9 mouse cellular contexts compared by ENCODE assay signal in the genomic region with DNA sequence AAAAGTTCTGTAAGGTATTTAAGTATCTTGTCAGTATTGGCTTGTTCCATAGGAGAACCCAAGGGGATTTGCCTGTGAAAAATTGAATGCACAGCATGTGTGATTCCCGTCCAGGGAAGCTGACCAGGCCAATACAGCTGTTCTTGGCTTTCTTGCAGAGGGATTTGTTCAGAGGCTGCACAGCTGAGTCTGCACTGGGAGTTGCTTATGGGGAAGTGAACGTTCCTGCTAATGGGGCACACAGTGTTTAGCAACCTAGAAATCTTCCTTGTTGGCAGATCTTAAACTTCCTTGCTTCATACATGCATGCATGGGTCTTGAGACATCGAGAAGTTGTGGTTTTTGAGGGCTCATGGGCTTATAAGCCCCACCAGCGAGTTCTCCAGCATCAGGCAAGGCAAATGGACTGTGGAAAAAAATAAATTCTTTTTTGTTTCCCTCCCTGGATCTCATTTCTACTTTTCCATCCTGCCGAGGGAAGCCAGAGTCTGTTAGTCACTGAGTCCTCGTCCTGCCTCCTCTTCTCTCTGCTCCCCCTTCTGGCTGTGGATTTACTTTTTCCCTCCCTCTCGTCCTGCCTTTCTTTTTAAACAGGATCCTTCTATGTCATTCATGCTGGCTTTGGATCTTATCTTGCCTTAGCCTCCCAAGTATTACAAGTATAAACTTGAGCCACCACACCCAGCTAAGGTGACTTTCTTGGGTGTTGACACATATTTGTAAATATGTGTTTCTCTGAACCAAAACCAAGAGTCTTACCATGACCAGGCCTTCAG. TPM values are rescaled to one million over a fixed set of nuclear protein-coding genes. Genes with fewer than 3 reads are reported as not detected.
A peak's percentile ranks its signal among the peaks of the same experiment; 100 is the strongest.
DNase-seq lines count a peak whose midpoint lies in the region; ATAC-seq and TF ChIP-seq lines count a peak whose summit lies in the region.
"Had no signal": no experiment of that assay in that cellular context is flagged by ENCODE, and none has a peak within 500 bp of the region (broad histone marks: within the 10 kb centered on the region; RNA-seq: fewer than 3 reads in every experiment).

No protein-coding gene starts in this region.

- TF ChIP-seq POLR2A in bone marrow, adult 2 months (IDR thresholded peaks at IDR 0.05; ENCODE audit: borderline replicate concordance, control insufficient read depth, low read depth, low read length) = no peak

- no peak for DNase-seq in layer of hippocampus, adult 2 months (ENCODE audit: low spot score in 2 of 2)
- DNase-seq in layer of hippocampus, postnatal 10 days (ENCODE audit: low spot score in 2 of 2) = no peak
- DNase-seq in thymus, postnatal 10 days (ENCODE audit: low spot score in 2 of 2) = no peak
- DNase-seq in thymus, postnatal 25 days = no peak

- peak; percentile 99 for ATAC-seq in granulocyte monocyte progenitor cell, adult 5-6 weeks (replicated peaks; ENCODE audit: poor library complexity, severe bottlenecking)
- peak; percentile 92 for ATAC-seq in megakaryocyte progenitor cell, adult 5-6 weeks (replicated peaks; ENCODE audit: poor library complexity)
- ATAC-seq in midbrain, embryonic 16.5 days = no peak

- H3K36me3 ChIP-seq in midbrain, embryonic 16.5 days (ENCODE audit: control insufficient read depth, insufficient read depth, low read length) = no peaks in the 10 kb centered on the region

- H3K9ac ChIP-seq in midbrain, embryonic 16.5 days (ENCODE audit: low read depth, low read length) = no peak overlapping the region

- peak overlapping the region; percentile 70 for H3K27ac ChIP-seq in layer of hippocampus, adult 2 months
- H3K27ac ChIP-seq in bone marrow, adult 2 months (ENCODE audit: control insufficient read depth, insufficient read depth, low read depth, low read length, poor library complexity) = peak overlapping the region; percentile 62; the same call in 1 of the 2 replicates
- H3K27ac ChIP-seq in midbrain, embryonic 16.5 days (ENCODE audit: low read length) = no peak overlapping the region

- H3K27me3 ChIP-seq in midbrain, embryonic 16.5 days (ENCODE audit: control insufficient read depth, insufficient read depth, low read depth, low read length) = no peaks in the 10 kb centered on the region

- no peaks in the 10 kb centered on the region for H3K4me1 ChIP-seq in bone marrow, adult 2 months (ENCODE audit: control insufficient read depth, insufficient read depth, low read length)
- H3K4me1 ChIP-seq in midbrain, embryonic 16.5 days (ENCODE audit: control insufficient read depth, insufficient read depth, low read length) = 0 out of 2 replicates have a peak, but pooled peaks cover 2% of the 10 kb centered on the region

- no peak overlapping the region for H3K4me2 ChIP-seq in midbrain, embryonic 16.5 days (ENCODE audit: low read length)

- TF ChIP-seq CTCF in layer of hippocampus, adult 2 months (conservative IDR thresholded peaks at IDR 0.05) = peak; percentile 57
- TF ChIP-seq CTCF in bone marrow, adult 2 months (IDR thresholded peaks at IDR 0.05; ENCODE audit: control insufficient read depth, insufficient read depth, low read length) = no peak

- WGBS in bone marrow, adult 2 months = 13% methylated on average over 7 of the region's 7 CpGs
- 39% methylated on average over 7 of the region's 7 CpGs for WGBS in midbrain, embryonic 16.5 days

- no peak overlapping the region for H3K4me3 ChIP-seq in layer of hippocampus, adult 2 months
- H3K4me3 ChIP-seq in bone marrow, adult 2 months (replicated peaks; ENCODE audit: control insufficient read depth, low read depth, low read length) = no peak overlapping the region
- H3K4me3 ChIP-seq in midbrain, embryonic 16.5 days (ENCODE audit: low read depth, low read length) = no peak overlapping the region
- H3K4me3 ChIP-seq: erythroblast, embryonic 14.5 days had no signal

- no peaks in the 10 kb centered on the region for H3K9me3 ChIP-seq in midbrain, embryonic 16.5 days (replicated peaks; ENCODE audit: control insufficient read depth, low read length, poor library complexity, severe bottlenecking)

RNA-seq across cellular contexts. Expression of gene Toe1, which starts 19.3 kb away (rescaled TPM):
- total RNA-seq in layer of hippocampus, adult 2 months (2021) = 10 to 100 TPM; 14.0 to 16.2 TPM
- total RNA-seq in layer of hippocampus, postnatal 10 days (2021) = 10 to 100 TPM; 14.9 to 15.3 TPM
- 8.8 and 11.9 TPM in 2 replicates for polyA plus RNA-seq in bone marrow, adult 2 months (2011; ENCODE audit: insufficient read depth, insufficient read length, low replicate concordance, missing spikeins)
- 23.3 and 24.4 TPM in 2 replicates for total RNA-seq in granulocyte monocyte progenitor cell, adult 5-6 weeks (2014; fragmentation: Nextera tagmentation)
- total RNA-seq in granulocyte monocyte progenitor cell, adult 5-6 weeks (2017) = 39.7 and 58.6 TPM in 2 replicates
- 17.4 and 18.2 TPM in 2 replicates for total RNA-seq in megakaryocyte progenitor cell, adult 5-6 weeks (2015)
- total RNA-seq in megakaryocyte progenitor cell, adult 5-6 weeks (2017) = 33.9 and 42.0 TPM in 2 replicates
- 32.5 and 34.5 TPM in 2 replicates for polyA plus RNA-seq in midbrain, embryonic 16.5 days (2015; fragmentation: Nextera tagmentation; extraction: Ambion mirVana)

RNA-seq across cellular contexts. Expression of gene Mutyh, which starts 19.4 kb away (rescaled TPM):
- 1 to 10 TPM; 3.1 to 3.2 TPM for total RNA-seq in layer of hippocampus, adult 2 months (2021)
- total RNA-seq in layer of hippocampus, postnatal 10 days (2021) = 1 to 10 TPM; 2.1 to 2.9 TPM
- 3.2 and 25.9 TPM in 2 replicates for polyA plus RNA-seq in bone marrow, adult 2 months (2011; ENCODE audit: insufficient read depth, insufficient read length, low replicate concordance, missing spikeins)
- total RNA-seq in granulocyte monocyte progenitor cell, adult 5-6 weeks (2014; fragmentation: Nextera tagmentation) = 13.0 and 17.2 TPM in 2 replicates
- 4.5 and 5.8 TPM in 2 replicates for total RNA-seq in granulocyte monocyte progenitor cell, adult 5-6 weeks (2017)
- 10.7 and 13.3 TPM in 2 replicates for total RNA-seq in megakaryocyte progenitor cell, adult 5-6 weeks (2015)
- total RNA-seq in megakaryocyte progenitor cell, adult 5-6 weeks (2017) = 5.2 and 8.4 TPM in 2 replicates
- polyA plus RNA-seq in midbrain, embryonic 16.5 days (2015; fragmentation: Nextera tagmentation; extraction: Ambion mirVana) = 7.2 and 7.6 TPM in 2 replicates
- polyA plus RNA-seq: erythroblast, embryonic 14.5 days had no signal

RNA-seq across cellular contexts. Expression of gene Hpdl, which starts 33.3 kb away (rescaled TPM):
- 1 to 10 TPM; 6.4 to 6.9 TPM for total RNA-seq in layer of hippocampus, adult 2 months (2021)
- 1 to 10 TPM; 1.1 TPM for total RNA-seq in layer of hippocampus, postnatal 10 days (2021)
- not detected in 2 replicates for polyA plus RNA-seq in bone marrow, adult 2 months (2011; ENCODE audit: insufficient read depth, insufficient read length, low replicate concordance, missing spikeins)
- total RNA-seq in granulocyte monocyte progenitor cell, adult 5-6 weeks (2014; fragmentation: Nextera tagmentation) = not detected in 2 replicates
- total RNA-seq in granulocyte monocyte progenitor cell, adult 5-6 weeks (2017) = 0.62 and 0.78 TPM in 2 replicates
- total RNA-seq in megakaryocyte progenitor cell, adult 5-6 weeks (2015) = 0.10 TPM in 1 of 2 replicates, not detected in the other
- total RNA-seq in megakaryocyte progenitor cell, adult 5-6 weeks (2017) = 0.27 TPM in 1 of 2 replicates, not detected in the other
- polyA plus RNA-seq in midbrain, embryonic 16.5 days (2015; fragmentation: Nextera tagmentation; extraction: Ambion mirVana) = 0.59 and 0.82 TPM in 2 replicates
- polyA plus RNA-seq: erythroblast, embryonic 14.5 days had no signal
